Mouse (Mus musculus) adrenal gland, adult 8-10 months (tissue): ENCODE results near the gene Taf15. TPM values are rescaled to one million over a fixed set of nuclear protein-coding genes. Genes with fewer than 3 reads are reported as not detected.

Experiments
- DNase-seq: peaks from one replicate; pipeline ENCODE4 v3.0.0; 2022
- total RNA-seq, 4 experiments: library from RNA; stranded (reverse); gene quantifications; 2 replicates each; pipeline ENCODE4 v1.2.4; 2022

Gene Taf15
- total RNA-seq, 4 experiments from 2014 or later: 58.3 to 80.5 (median 68.7) TPM

GRCm38 (mm10) chr11:83457912-83458601 lies 14.8 kb upstream of the Taf15 start:
- DNase-seq: no peak

GRCm38 (mm10) chr11:83461462-83462027 lies 11.3 kb upstream of the Taf15 start:
- no peak for DNase-seq

GRCm38 (mm10) chr11:83462711-83463244 lies 10.1 kb upstream of the Taf15 start, which contains the start of gene Mmp28:
Gene Mmp28, minus strand, starts transcription at chr11:83463071.
- no peak for DNase-seq

- no peak for DNase-seq
Observed at GRCm38 (mm10) chr11:83465976-83466375, 6.9 kb upstream of the Taf15 start.

- DNase-seq: no peak
Observed at GRCm38 (mm10) chr11:83467120-83467652, 5.7 kb upstream of the Taf15 start.

GRCm38 (mm10) chr11:83468765-83469164 lies 4.1 kb upstream of the Taf15 start:
- DNase-seq: no peak

- DNase-seq: no peak
Observed at GRCm38 (mm10) chr11:83471766-83472165, 1.1 kb upstream of the Taf15 start.

- DNase-seq: no peak
Observed at GRCm38 (mm10) chr11:83473235-83474016, 540 bp downstream of the Taf15 start.

GRCm38 (mm10) chr11:83491488-83491887 lies 18.6 kb downstream of the Taf15 start:
- DNase-seq: no peak

- DNase-seq: no peak
Observed at GRCm38 (mm10) chr11:83495571-83495970, 22.7 kb downstream of the Taf15 start.

GRCm38 (mm10) chr11:83504308-83504707 lies 31.4 kb downstream of the Taf15 start:
- no peak for DNase-seq

- DNase-seq: no peak
Observed at GRCm38 (mm10) chr11:83509521-83509920, 36.6 kb downstream of the Taf15 start.

GRCm38 (mm10) chr11:83517153-83517552 lies 44.3 kb downstream of the Taf15 start:
- no peak for DNase-seq

- DNase-seq: no peak
Observed at GRCm38 (mm10) chr11:83518371-83518770, 45.5 kb downstream of the Taf15 start.

GRCm38 (mm10) chr11:83522075-83522474 lies 49.2 kb downstream of the Taf15 start, which contains the start of gene Heatr9:
Gene Heatr9, minus strand, starts transcription at chr11:83522175.
- DNase-seq: no peak

- peak; percentile 4 for DNase-seq
Observed at GRCm38 (mm10) chr11:83529024-83529423, 56.1 kb downstream of the Taf15 start.

- DNase-seq: no peak
Observed at GRCm38 (mm10) chr11:83530360-83530759, 57.5 kb downstream of the Taf15 start, which contains the start of gene Ccl5. Gene Ccl5, minus strand, starts transcription at chr11:83530518.

GRCm38 (mm10) chr11:83533192-83533591 lies 60.3 kb downstream of the Taf15 start:
- no peak for DNase-seq

GRCm38 (mm10) chr11:83534143-83534542 lies 61.3 kb downstream of the Taf15 start:
- no peak for DNase-seq

- peak; percentile 76 for DNase-seq
Observed at GRCm38 (mm10) chr11:83534609-83535423, 61.9 kb downstream of the Taf15 start.

GRCm38 (mm10) chr11:83536831-83537230 lies 63.9 kb downstream of the Taf15 start:
- DNase-seq: no peak
